Mouse (Mus musculus) forebrain, embryonic 13.5 days (tissue): ENCODE data around the gene Sppl2b. TPM values are rescaled to one million over a fixed set of nuclear protein-coding genes. Genes with fewer than 3 reads are reported as not detected.
A peak's percentile ranks its signal among the peaks of the same experiment; 100 is the strongest.

Experiments used
- ATAC-seq: fragments of 200-750 bp; cut with Nextera tagmentation; 2 replicates; pipeline ENCODE4 v1.8.0; 2017
- H3K27ac ChIP-seq: fragments of 300-500 bp; sonication (generic); 2 replicates; pipeline ENCODE4 v1.5.1; 2015; ENCODE audit warnings: inconsistent platforms, mild to moderate bottlenecking, moderate library complexity
- H3K27me3 ChIP-seq: fragments of 300-500 bp; sonication (generic); 2 replicates; pipeline ENCODE4 v1.6.1; 2015; ENCODE audit warnings: mild to moderate bottlenecking, inconsistent platforms
- H3K36me3 ChIP-seq: fragments of 300-500 bp; sonication (generic); 2 replicates; pipeline ENCODE4 v1.6.1; 2015; ENCODE audit warnings: mild to moderate bottlenecking, inconsistent platforms; ENCODE audit not compliant: poor library complexity, severe bottlenecking
- H3K4me1 ChIP-seq: fragments of 300-500 bp; sonication (generic); 2 replicates; pipeline ENCODE4 v1.6.1; 2015; ENCODE audit warnings: inconsistent platforms
- H3K4me2 ChIP-seq: fragments of 300-500 bp; sonication (generic); 2 replicates; pipeline ENCODE4 v1.6.1; 2015; ENCODE audit warnings: inconsistent platforms, mild to moderate bottlenecking, moderate library complexity
- H3K4me3 ChIP-seq: fragments of 300-500 bp; sonication (generic); 2 replicates; pipeline ENCODE4 v1.5.1; 2015; ENCODE audit warnings: mild to moderate bottlenecking, inconsistent platforms
- H3K9ac ChIP-seq: fragments of 300-500 bp; sonication (generic); 2 replicates; pipeline ENCODE4 v1.6.1; 2015; ENCODE audit warnings: mild to moderate bottlenecking, inconsistent platforms
- H3K9me3 ChIP-seq: fragments of 300-500 bp; sonication (generic); replicated peaks from 2 replicates; pipeline ENCODE4 v1.6.1; 2016; ENCODE audit warnings: inconsistent platforms
- WGBS: fragments of 180-500 bp; shearing (Covaris S2); methylation state at CpG from one replicate; pipeline ENCODE4 v1.1.7; 2015; 5-methylcytosine and 5-hydroxymethylcytosine counted together
- polyA plus RNA-seq: library from polyadenylated mRNA; unstranded; fragments of >200 nt; fragmentation: Nextera tagmentation; extraction: Ambion mirVana; gene quantifications from 2 replicates; pipeline ENCODE4 v1.2.1, GENCODE M21; 2015

Sppl2b gene
- polyA plus RNA-seq, 1 experiment from 2014 or later = 40.1 TPM

DNA sequence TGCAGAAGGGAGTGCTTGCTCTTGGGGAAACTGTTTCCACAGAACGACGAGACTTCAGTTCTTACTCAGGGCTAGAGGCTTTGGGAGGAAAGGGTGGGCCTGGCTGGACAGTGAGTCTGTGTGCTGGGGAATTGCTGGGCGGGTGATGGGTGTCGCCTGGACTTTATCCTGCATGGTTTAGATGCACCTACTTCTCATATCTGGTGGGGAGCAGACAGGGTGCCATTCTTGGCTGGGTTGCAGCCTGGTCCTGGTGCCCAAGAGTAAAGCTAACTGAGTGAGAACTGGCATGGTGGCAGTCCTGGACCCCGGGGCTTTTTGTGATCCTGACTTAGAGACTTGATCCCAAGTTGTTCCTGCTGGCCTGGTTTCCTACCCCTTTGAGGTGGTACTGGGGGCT lies 1.8 kb downstream of the Sppl2b start:
- ATAC-seq = no peak
- peak overlapping the region; percentile 97; the same call in 1 of the 2 replicates for H3K4me2 ChIP-seq
- H3K4me3 ChIP-seq = no peak overlapping the region
- peak overlapping the region; percentile 89; the same call in 1 of the 2 replicates for H3K9ac ChIP-seq
- peaks cover 42% of the 10 kb centered on the region for H3K4me1 ChIP-seq
- H3K36me3 ChIP-seq = peaks cover 25% of the 10 kb centered on the region
- no peaks in the 10 kb centered on the region for H3K9me3 ChIP-seq
- H3K27me3 ChIP-seq = no peaks in the 10 kb centered on the region
- no peak overlapping the region for H3K27ac ChIP-seq
- 86% methylated on average over 5 of the region's 5 CpGs for WGBS

DNA sequence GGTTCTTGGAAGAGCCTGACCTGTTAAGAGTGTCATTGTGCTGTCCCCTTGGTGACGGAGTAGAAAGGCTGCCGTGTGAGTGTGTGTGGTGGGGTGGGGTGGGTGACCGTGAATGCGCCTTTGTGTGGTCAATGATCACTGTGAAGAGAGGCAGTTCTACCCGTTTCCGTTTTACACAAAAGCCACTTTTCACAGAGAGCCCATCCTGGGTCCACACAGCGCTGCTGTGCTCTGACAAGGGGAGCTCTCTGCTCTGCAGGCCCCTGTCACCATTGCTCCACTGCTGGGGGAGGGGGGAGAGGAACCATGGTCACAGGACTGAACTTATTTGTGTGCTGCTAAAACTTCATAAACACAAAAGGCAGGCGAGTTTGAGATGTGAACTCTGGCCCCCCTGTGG lies 2.3 kb downstream of the Sppl2b start:
- peak overlapping the region; percentile 89 for H3K9ac ChIP-seq
- no peak overlapping the region for H3K27ac ChIP-seq
- 31% methylated on average over 8 of the region's 8 CpGs for WGBS
- H3K36me3 ChIP-seq = peaks cover 25% of the 10 kb centered on the region
- H3K4me1 ChIP-seq = peaks cover 42% of the 10 kb centered on the region
- H3K4me3 ChIP-seq = no peak overlapping the region
- no peak for ATAC-seq
- no peaks in the 10 kb centered on the region for H3K9me3 ChIP-seq
- H3K4me2 ChIP-seq = peak overlapping the region; percentile 97; the same call in 1 of the 2 replicates
- H3K27me3 ChIP-seq = no peaks in the 10 kb centered on the region

- no peak for ATAC-seq
- Histone ChIP-seq H3K9ac (peak overlapping the region; percentile 89), H3K9me3 (no peaks in the 10 kb centered on the region), H3K4me1 (peaks cover 42% of the 10 kb centered on the region), H3K36me3 (peaks cover 27% of the 10 kb centered on the region), H3K4me2 (no peak overlapping the region), H3K27ac (no peak overlapping the region), H3K4me3 (no peak overlapping the region), H3K27me3 (no peaks in the 10 kb centered on the region)
- 55% methylated on average over 3 of the region's 3 CpGs for WGBS
These were observed 2.8 kb downstream of the Sppl2b start for GRCm38 (mm10) chr10:80857848-80858247.

DNA sequence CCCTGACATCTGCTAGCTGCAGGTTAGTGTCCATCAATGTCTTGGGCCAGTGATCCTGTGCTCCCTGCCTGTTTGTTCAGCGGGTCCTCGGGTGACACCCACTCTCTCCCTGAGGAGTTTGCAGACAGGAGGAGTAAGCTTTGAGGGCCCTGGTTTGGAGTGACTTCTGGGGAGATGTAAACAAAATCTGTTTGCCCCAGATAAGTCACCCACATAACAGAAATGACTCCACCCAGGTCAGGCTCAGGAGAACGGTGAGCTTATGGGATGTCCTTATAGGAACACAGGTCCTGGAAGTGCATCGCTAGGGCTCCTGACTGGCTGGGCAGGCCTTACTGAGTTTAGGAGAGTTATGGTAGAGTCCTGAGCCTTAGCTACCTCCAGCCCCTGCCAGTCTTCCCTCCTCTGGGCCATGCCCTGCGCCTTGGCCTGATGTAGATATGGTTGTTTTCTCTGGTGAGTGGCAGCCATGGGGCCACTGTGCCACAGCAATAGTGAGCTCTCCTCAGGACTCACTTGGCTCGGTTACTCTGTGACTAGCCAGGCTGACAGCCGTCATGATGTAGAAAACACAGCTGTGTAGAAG lies 3.4 kb downstream of the Sppl2b start:
- Histone ChIP-seq H3K36me3 (peaks cover 28% of the 10 kb centered on the region), H3K27ac (no peak overlapping the region), H3K9me3 (no peaks in the 10 kb centered on the region), H3K4me1 (peaks cover 40% of the 10 kb centered on the region), H3K4me3 (no peak overlapping the region), H3K27me3 (no peaks in the 10 kb centered on the region), H3K4me2 (no peak overlapping the region), H3K9ac (no peak overlapping the region)
- 87% methylated on average over 7 of the region's 7 CpGs for WGBS
- no peak for ATAC-seq

- 92% methylated on average over 5 of the region's 5 CpGs for WGBS
- no peak overlapping the region for H3K9ac ChIP-seq
- no peaks in the 10 kb centered on the region for H3K27me3 ChIP-seq
- no peak overlapping the region for H3K4me3 ChIP-seq
- peaks cover 63% of the 10 kb centered on the region for H3K36me3 ChIP-seq
- H3K4me1 ChIP-seq = peaks cover 8% of the 10 kb centered on the region
- H3K9me3 ChIP-seq = no peaks in the 10 kb centered on the region
- no peak overlapping the region for H3K27ac ChIP-seq
- ATAC-seq = no peak
- H3K4me2 ChIP-seq = no peak overlapping the region
These were observed 7.2 kb downstream of the Sppl2b start for GRCm38 (mm10) chr10:80862305-80862704.

DNA sequence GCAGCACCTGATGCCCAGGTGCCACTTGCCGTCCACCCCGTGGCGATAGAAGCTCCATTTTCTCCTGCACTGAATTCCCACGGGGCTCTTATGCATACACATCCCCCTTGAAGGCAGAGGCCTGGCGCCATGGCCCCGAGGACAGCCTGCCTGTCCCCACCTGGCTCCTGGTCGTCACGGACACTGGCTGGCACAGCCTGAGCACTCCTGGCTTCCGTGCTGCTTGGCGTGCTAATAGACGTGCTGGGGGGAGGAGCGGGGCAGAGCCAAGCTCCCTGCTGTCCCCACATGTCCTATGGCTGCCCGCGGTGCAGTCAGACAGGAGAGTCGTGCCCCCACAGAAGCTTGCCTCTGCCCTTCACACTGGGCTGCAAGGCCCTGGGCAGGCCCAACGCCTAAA lies 9.4 kb downstream of the Sppl2b start:
- 88% methylated on average over 16 of the region's 16 CpGs for WGBS
- no peaks in the 10 kb centered on the region for H3K9me3 ChIP-seq
- no peak for ATAC-seq
- peaks cover 75% of the 10 kb centered on the region for H3K36me3 ChIP-seq
- no peak overlapping the region for H3K27ac ChIP-seq
- H3K27me3 ChIP-seq = no peaks in the 10 kb centered on the region
- no peak overlapping the region for H3K9ac ChIP-seq
- H3K4me3 ChIP-seq = no peak overlapping the region
- H3K4me2 ChIP-seq = no peak overlapping the region
- H3K4me1 ChIP-seq = no peaks in the 10 kb centered on the region

GRCm38 (mm10) chr10:80870993-80871392 lies 15.9 kb downstream of the Sppl2b start:
- no peak overlapping the region for H3K4me2 ChIP-seq
- 83% methylated on average over 3 of the region's 6 CpGs for WGBS
- no peak overlapping the region for H3K27ac ChIP-seq
- no peaks in the 10 kb centered on the region for H3K9me3 ChIP-seq
- H3K36me3 ChIP-seq = peaks cover 27% of the 10 kb centered on the region
- H3K4me1 ChIP-seq = no peaks in the 10 kb centered on the region
- H3K27me3 ChIP-seq = peaks cover 8% of the 10 kb centered on the region; the same call in 1 of the 2 replicates
- H3K4me3 ChIP-seq = no peak overlapping the region
- ATAC-seq = no peak
- H3K9ac ChIP-seq = no peak overlapping the region

DNA sequence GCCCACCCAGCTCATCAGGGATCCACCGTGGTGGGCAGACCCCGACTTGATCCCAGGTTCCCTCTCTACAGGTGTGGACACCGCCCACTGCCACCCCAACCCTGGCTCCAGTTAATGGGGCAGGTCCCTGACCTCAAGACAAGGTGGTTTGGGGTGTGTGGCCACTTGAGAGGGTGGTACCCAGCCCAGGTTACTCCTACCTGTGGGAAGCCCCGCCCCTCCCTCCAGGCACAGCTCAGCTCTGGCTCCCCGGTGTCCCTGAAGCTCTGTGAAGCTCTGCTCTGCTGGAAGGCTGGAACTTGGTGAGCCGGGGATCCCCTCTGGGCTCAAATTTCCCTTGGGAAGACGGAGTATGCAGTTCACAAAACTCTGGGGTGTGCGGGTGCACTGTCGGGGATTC lies 16.5 kb downstream of the Sppl2b start, which contains the start of gene Tmprss9:
TSS of gene Tmprss9 (plus strand) at position 268 of the 400 bp plus-strand sequence.
- 36% methylated on average over 9 of the region's 9 CpGs for WGBS
- no peak within 1 kb of the TSS; the same call in 1 of the 2 replicates for H3K9ac ChIP-seq

DNA sequence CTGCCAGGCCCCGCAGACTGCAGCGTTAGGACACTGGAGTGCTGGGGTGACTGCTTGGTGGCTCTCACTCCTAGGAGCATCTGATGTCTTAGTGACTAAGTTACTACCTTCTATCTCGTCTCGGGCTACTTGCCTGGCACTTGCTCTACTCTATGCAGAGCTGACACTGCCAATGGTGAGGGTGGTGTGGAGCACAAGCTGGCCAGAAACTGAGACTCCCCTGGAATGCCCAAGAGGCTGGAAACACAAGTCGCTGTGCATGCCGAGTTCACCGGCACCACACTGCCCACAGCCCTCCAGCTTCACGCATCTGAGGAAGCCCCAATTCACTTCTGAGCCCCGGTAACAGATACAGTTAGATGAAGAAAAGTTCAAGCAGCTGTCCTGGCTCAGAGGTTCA lies 19.0 kb downstream of the Sppl2b start:
- Histone ChIP-seq H3K9ac (no peak overlapping the region), H3K9me3 (no peaks in the 10 kb centered on the region), H3K36me3 (no peaks in the 10 kb centered on the region), H3K4me1 (no peaks in the 10 kb centered on the region), H3K27ac (no peak overlapping the region), H3K4me2 (no peak overlapping the region), H3K27me3 (peaks cover 8% of the 10 kb centered on the region; the same call in 1 of the 2 replicates), H3K4me3 (no peak overlapping the region)
- ATAC-seq = no peak
- WGBS = 77% methylated on average over 9 of the region's 9 CpGs

More for the DNA sequence above, 16.5 kb downstream of the Sppl2b start, which contains the start of gene Tmprss9:
- Histone ChIP-seq H3K27ac (no peak within 1 kb of the TSS), H3K4me1 (no peaks in the 10 kb centered on the region), H3K9me3 (no peaks in the 10 kb centered on the region), H3K36me3 (peaks cover 21% of the 10 kb centered on the region), H3K27me3 (peaks cover 8% of the 10 kb centered on the region; the same call in 1 of the 2 replicates), H3K4me3 (no peak within 1 kb of the TSS), H3K4me2 (no peak within 1 kb of the TSS)
- no peak for ATAC-seq

- 22% methylated on average over 5 of the region's 5 CpGs for WGBS
- no peaks in the 10 kb centered on the region for H3K4me1 ChIP-seq
- H3K9ac ChIP-seq = peak overlapping the region; percentile 24; the same call in 1 of the 2 replicates
- no peak overlapping the region for H3K4me3 ChIP-seq
- H3K27ac ChIP-seq = no peak overlapping the region
- H3K27me3 ChIP-seq = peaks cover 8% of the 10 kb centered on the region; the same call in 1 of the 2 replicates
- H3K9me3 ChIP-seq = no peaks in the 10 kb centered on the region
- H3K4me2 ChIP-seq = no peak overlapping the region
- no peaks in the 10 kb centered on the region for H3K36me3 ChIP-seq
- no peak for ATAC-seq
These were observed 21.0 kb downstream of the Sppl2b start for GRCm38 (mm10) chr10:80876028-80876427.

DNA sequence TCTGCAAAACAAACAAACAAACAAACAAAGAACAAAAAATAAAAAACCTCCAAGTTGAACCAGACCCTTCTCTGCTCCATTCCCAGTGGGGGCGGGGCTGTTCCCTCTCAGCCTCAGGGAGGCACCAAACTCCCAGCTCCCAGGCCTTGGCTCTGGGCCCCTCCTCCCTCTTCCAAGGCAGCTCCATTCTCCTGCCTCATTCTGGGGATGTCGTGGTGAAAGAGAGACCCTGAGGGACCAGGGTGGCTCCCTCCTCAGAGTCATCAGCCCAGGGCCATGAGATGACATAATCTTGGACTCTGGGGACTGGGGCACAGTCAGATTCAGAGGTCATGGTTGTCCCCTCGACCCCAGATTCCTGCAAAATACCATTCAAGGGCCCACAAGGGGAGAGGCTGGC lies 21.5 kb downstream of the Sppl2b start:
- Histone ChIP-seq H3K4me1 (no peaks in the 10 kb centered on the region), H3K4me2 (no peak overlapping the region), H3K36me3 (no peaks in the 10 kb centered on the region), H3K27ac (no peak overlapping the region), H3K27me3 (peaks cover 8% of the 10 kb centered on the region; the same call in 1 of the 2 replicates), H3K9me3 (no peaks in the 10 kb centered on the region), H3K9ac (0 out of 2 replicates have a peak overlapping the region, but pooled peaks have one; percentile 24), H3K4me3 (no peak overlapping the region)
- 29% methylated on average over 3 of the region's 3 CpGs for WGBS
- no peak for ATAC-seq

- ATAC-seq = no peak
- Histone ChIP-seq H3K27ac (no peak overlapping the region), H3K9me3 (no peaks in the 10 kb centered on the region), H3K36me3 (no peaks in the 10 kb centered on the region), H3K4me2 (no peak overlapping the region), H3K27me3 (no peaks in the 10 kb centered on the region), H3K4me3 (no peak overlapping the region), H3K4me1 (no peaks in the 10 kb centered on the region), H3K9ac (no peak overlapping the region)
- 24% methylated on average over 5 of the region's 5 CpGs for WGBS
These were observed 25.1 kb downstream of the Sppl2b start for GRCm38 (mm10) chr10:80880131-80880641.
